Mouse (Mus musculus) monocyte, adult 2 months (primary cell): Measurements from ENCODE around the gene Arrdc2.

Experiments
- DNase-seq, 2 experiments: peaks; one replicate each; pipeline ENCODE4 v3.0.0; 2022; ENCODE audit warnings: low spot score in 2 of 2, low read depth in 1 of 2

The Arrdc2 gene

GRCm38 (mm10) chr8:70810962-70811680 is 28.4 kb downstream of the Arrdc2 start:
- no peak for DNase-seq

GRCm38 (mm10) chr8:70808955-70809701 is 30.4 kb downstream of the Arrdc2 start:
- DNase-seq, result no peak

- DNase-seq, result no peak
Measured at GRCm38 (mm10) chr8:70808239-70808638, 31.3 kb downstream of the Arrdc2 start, which contains the start of gene Il12rb1. TSS of gene Il12rb1 (plus strand) at chr8:70808449.

GRCm38 (mm10) chr8:70807304-70807703 is 32.2 kb downstream of the Arrdc2 start:
- no peak for DNase-seq

- peak in 1 of 2 experiments; percentile 59 for DNase-seq
Measured at GRCm38 (mm10) chr8:70806541-70806940, 33.0 kb downstream of the Arrdc2 start.

GRCm38 (mm10) chr8:70804481-70805206 is 34.9 kb downstream of the Arrdc2 start, which contains the start of gene Mast3:
TSS of gene Mast3 (minus strand) at chr8:70805054.
- DNase-seq, result peak in 1 of 2 experiments; percentile 67

- DNase-seq, result peak in 1 of 2 experiments; percentile 52
Measured at GRCm38 (mm10) chr8:70803761-70804480, 35.6 kb downstream of the Arrdc2 start.

GRCm38 (mm10) chr8:70802786-70803510 is 36.6 kb downstream of the Arrdc2 start:
- DNase-seq, result no peak

GRCm38 (mm10) chr8:70801830-70802229 is 37.7 kb downstream of the Arrdc2 start:
- DNase-seq, result no peak

GRCm38 (mm10) chr8:70801156-70801555 is 38.4 kb downstream of the Arrdc2 start:
- no peak for DNase-seq

- DNase-seq, result no peak
Measured at GRCm38 (mm10) chr8:70800648-70801047, 38.9 kb downstream of the Arrdc2 start.

GRCm38 (mm10) chr8:70798281-70798680 is 41.2 kb downstream of the Arrdc2 start:
- no peak for DNase-seq

- peak in 1 of 2 experiments; percentile 67 for DNase-seq
Measured at GRCm38 (mm10) chr8:70797081-70798070, 42.1 kb downstream of the Arrdc2 start.

GRCm38 (mm10) chr8:70796403-70797080 is 43.0 kb downstream of the Arrdc2 start:
- no peak for DNase-seq

- DNase-seq, result no peak
Measured at GRCm38 (mm10) chr8:70795370-70795769, 44.1 kb downstream of the Arrdc2 start.

GRCm38 (mm10) chr8:70794215-70794614 is 45.3 kb downstream of the Arrdc2 start:
- DNase-seq, result no peak

- DNase-seq, result peak in 1 of 2 experiments; percentile 41
Measured at GRCm38 (mm10) chr8:70792700-70793099, 46.8 kb downstream of the Arrdc2 start.

- peak; percentile 91 to 98 for DNase-seq
Measured at GRCm38 (mm10) chr8:70791975-70792691, 47.4 kb downstream of the Arrdc2 start.
